Mouse (Mus musculus) ES-Bruce4 (cell line): ENCODE measurements around the gene Mapkap1.

Source experiments
- CTCF ChIP-seq: IDR thresholded peaks from one replicate; pipeline ENCODE4 v1.8.1; 2011; ENCODE audit warnings: low read depth, low read length
- POLR2A ChIP-seq: IDR thresholded peaks from one replicate; pipeline ENCODE4 v1.8.1; 2011; ENCODE audit warnings: low read length; ENCODE audit not compliant: insufficient read depth

DNA sequence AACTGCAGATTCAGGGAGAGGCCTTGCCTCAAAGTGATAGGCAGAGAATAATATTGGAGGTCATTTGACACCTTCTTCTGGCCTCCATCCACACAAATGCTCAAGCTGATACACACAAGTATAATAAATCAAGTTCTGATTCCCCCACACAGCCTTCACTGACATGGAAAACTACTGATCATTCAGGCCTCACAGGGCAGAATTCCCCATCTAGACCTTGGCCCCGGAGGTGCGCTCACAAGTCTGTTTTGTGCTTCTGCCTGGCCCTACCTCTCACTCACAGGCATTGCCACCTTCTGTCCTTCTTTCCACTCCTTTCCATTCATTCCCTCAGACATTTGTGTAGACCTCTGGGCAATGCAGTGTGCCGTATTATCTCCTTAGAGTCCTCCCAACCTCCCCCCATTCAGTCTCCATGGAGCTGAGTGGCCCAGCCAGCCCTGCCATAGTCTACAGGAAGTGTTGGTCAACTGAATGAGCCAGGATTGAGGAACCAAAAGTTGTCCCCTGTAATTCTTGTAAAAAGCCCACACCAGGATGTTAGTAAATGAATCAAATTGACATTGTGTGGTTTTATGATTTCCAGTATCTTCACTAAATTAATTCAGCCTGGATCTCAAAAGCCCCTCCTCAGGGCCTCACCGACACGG is 193.2 kb downstream of the Mapkap1 start:
- no peak for TF ChIP-seq CTCF
- TF ChIP-seq POLR2A = no peak
